Mouse (Mus musculus) testis, adult 2 months (tissue): ENCODE measurements around the gene Cpsf4l.

ENCODE experiments used
- CTCF ChIP-seq: fragments of 200-500 bp; IDR thresholded peaks from 2 replicates; pipeline ENCODE4 v1.5.1; 2012; ENCODE audit warnings: low read depth, mild to moderate bottlenecking, inconsistent platforms, low read length, moderate library complexity; ENCODE audit not compliant: control insufficient read depth, insufficient read depth, insufficient replicate concordance
- POLR2A ChIP-seq: fragments of 200-500 bp; IDR thresholded peaks from 2 replicates; pipeline ENCODE4 v1.6.1; 2012; ENCODE audit warnings: low read depth, mild to moderate bottlenecking, inconsistent platforms, low read length, moderate library complexity; ENCODE audit not compliant: control insufficient read depth

- TF ChIP-seq POLR2A (no peak), CTCF (peak; percentile 10; the same call in 1 of the 2 replicates)
These were observed 5.4 kb upstream of the Cpsf4l start for GRCm38 (mm10) chr11:113715078-113715674.
